Mouse (Mus musculus): Measurements from ENCODE around the gene Kdm6b.
A peak's percentile ranks its signal among the peaks of the same experiment; 100 is the strongest.

The Kdm6b gene

DNA sequence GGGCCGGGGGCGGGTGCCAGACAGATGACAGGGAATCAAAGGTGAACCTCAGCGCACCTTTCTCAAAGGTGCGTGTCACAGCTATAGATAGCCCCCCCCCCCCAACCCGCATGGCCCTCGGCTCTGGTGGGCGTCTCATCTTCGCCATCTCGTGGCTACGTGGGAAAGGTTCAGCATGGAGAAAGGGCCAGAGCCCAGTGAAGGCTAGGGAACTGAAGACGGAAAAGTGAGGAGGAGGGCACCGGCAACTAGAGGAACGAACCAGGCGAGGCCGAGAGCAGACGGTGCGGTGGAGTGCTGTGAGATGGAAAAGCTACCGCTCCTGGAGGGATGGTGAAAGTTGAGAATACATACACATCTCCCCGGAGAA is 6.0 kb upstream of the Kdm6b start:
- no peak for DNase-seq (ENCODE audit: low spot score in 2 of 2)

- peak; percentile 81 for DNase-seq (ENCODE audit: low spot score in 2 of 2)
These were observed 5.3 kb upstream of the Kdm6b start for GRCm38 (mm10) chr11:69418481-69419442.

GRCm38 (mm10) chr11:69417449-69418384 is 4.2 kb upstream of the Kdm6b start:
- DNase-seq (ENCODE audit: low spot score in 2 of 2): peak in 1 of 2 experiments; percentile 53

DNA sequence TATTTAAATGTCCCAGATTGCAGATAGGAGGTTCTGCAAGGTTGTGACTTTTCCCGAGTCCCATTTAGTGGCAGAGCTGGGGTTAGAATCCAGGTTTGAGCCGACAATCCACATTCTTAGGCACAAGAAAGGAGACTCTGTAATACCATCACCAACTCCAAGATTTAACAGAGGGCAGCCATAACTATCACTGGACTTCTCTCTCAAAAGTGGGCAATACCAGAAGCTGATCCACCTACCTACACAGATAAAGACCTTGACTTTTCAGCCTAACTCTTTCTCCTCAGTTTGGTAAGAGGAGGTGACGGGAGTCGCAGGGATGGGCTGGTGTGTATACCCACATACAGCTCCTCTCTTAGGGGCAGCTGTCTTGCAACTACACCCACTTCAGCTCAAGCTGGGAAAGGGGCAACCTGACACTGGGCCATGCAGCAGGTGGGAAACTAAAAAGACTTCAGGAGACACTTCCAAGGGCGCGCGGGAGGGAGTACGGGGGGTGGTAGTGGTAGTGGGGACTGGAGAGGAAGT is 3.5 kb upstream of the Kdm6b start:
- DNase-seq (ENCODE audit: low spot score in 2 of 2): no peak

DNA sequence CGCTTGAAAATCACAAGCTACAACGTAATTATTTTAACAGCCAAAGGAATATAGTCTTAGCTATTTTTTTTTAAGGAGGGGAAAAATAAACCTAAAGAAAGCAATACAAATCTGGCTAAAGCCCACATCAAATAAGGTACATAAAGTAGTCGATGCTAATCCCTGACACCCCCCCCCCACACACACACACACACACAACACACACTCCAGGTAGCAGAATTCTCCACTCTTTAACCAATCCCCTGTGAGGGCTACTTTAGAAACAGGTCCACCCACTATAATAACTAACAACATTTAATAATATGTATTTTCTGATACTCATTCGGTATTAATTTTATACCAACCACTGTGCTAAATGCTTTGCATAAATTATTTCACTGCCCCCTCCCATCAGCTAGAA is 3.0 kb upstream of the Kdm6b start:
- no peak for DNase-seq (ENCODE audit: low spot score in 2 of 2)

DNA sequence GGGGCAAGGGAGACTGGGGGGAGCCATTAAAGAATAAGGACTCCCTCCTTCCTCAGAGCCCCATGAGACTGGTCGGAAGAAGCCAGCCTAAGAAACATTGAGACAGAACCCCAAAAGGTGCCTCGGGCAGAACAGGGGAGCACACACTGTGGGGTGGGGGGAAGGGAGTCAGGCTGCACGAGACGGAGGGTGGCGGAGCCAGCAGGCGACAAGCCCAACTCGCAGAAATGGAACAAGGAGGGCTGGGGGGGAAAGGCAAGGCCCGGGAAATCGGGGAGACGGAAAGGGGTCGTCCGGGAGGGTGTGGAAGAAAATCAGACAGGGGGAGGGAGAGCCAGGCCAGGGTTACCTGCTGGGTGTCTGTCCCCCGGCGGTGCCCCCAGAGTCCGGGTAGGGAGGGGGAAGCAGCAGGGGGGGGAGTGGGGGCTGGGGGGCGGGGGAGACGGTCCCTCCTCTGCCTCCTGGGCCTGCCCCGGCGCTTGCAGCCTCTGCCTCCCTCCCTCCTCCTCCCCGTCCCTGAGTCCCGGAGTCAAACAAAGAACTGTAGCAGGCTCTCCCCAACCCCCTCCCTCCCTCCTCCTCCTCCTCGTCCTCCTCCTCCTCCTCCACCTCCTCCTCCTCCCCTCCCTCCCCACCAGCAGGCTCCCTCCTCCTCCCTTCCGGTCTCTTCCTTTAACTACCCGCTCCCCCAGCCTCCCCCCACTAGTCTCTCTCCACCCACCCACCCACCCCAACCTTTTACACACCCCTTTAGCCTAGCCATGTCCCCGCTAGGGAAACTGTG is 2.4 kb upstream of the Kdm6b start:
- no peak for DNase-seq (ENCODE audit: low spot score in 2 of 2)

GRCm38 (mm10) chr11:69415327-69415667 is 1.8 kb upstream of the Kdm6b start:
- DNase-seq (ENCODE audit: low spot score in 2 of 2): no peak

DNA sequence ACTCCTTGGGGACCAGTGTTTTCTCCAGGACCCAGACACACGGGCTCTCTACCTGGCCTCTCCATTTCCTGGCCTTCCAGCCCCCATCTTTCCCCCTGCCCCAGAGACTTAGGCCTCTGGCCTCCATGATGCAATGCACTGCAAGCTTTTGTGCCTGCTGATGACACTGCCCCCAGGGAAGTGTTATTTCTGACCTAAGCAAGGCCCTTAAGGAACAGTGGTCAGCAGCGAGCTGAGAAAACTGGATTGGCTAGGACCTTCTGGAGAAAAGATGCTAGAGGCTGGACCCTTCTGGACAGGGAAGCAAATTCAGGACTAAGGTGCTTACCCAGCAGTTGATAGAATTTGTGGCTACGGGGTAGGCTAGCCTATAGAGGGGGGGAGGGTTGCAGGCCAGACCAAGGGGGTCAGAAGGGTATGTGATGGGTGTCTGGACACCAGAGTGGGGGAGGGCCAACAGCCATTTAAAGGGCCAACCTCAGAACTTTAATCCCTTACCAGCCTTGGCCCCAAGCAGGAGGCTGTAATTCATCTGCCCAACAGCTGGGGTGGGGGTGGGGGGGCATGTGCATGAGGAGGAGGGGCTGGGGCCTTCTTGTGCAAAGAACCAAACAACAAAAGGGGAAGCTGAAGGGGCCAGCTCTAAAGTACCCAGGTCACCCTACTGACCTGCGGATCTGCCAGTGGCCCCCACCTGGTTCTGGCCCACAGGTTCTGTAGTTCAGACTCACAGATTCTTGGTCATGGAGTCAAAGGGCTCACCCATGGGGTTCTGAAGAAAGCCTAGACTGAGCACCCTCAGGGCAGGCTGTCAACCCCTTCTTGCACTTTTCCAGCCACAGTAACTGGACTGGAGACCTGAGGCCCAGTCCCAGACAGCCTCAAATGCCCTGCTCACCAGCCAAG is 1.2 kb upstream of the Kdm6b start:
- no peak for DNase-seq (ENCODE audit: low spot score in 2 of 2)

DNA sequence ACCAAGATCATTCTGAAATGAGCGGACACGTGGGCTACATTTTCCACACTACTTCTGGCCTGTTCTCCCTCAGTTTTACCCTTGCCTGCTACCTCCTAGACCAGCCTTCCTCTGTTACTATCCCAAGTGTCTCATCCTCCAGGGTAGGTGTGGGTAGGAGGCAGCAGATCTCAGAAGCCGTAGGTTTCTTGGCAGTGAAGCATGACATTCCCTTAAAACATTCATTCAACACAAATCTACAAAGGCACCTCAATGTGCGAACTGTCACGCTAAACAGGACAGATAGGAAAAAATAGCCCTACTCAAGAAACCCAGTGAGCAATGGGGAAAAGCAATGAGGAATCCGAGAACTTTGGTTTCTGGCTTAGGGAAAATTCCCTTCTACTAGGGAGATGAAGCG is 927 bp downstream of the Kdm6b start:
- DNase-seq (ENCODE audit: low spot score in 2 of 2): no peak

DNA sequence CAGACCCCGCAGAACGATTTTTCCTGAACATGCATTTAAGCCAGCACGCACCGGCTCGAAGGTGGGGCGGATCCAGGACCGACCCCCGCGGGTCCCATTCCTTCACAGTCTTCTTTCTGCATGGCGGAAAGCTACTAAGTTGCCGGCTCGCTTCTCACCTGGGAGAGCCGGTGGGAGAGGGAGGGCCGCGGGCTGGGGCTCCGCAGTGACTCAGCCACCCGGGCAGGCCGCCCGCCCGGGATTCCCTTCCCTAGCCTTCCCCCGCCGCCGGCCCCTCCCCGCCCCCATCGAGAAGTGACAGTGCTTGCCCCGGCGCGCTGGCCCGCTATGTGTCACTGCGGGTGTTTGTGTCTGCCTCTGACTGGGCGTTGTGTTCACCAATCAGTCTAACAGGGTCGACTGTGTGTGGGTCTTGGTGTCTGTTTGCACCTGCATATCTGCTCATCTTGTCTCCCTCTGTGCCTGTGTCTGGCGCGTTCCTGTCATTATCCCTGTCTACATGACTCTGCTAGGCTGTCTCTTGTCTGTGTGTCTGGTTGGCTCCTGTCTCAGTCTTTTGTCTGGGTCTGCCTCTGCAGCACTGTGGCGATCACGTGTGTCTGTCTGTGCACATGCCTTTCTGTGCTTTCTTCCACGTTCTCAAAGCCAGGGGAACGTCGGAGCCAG is 1.8 kb downstream of the Kdm6b start:
- peak; percentile 86 to 91 for DNase-seq (ENCODE audit: low spot score in 2 of 2)

GRCm38 (mm10) chr11:69411073-69411535 is 2.4 kb downstream of the Kdm6b start:
- peak in 1 of 2 experiments; percentile 85 for DNase-seq (ENCODE audit: low spot score in 2 of 2)

DNA sequence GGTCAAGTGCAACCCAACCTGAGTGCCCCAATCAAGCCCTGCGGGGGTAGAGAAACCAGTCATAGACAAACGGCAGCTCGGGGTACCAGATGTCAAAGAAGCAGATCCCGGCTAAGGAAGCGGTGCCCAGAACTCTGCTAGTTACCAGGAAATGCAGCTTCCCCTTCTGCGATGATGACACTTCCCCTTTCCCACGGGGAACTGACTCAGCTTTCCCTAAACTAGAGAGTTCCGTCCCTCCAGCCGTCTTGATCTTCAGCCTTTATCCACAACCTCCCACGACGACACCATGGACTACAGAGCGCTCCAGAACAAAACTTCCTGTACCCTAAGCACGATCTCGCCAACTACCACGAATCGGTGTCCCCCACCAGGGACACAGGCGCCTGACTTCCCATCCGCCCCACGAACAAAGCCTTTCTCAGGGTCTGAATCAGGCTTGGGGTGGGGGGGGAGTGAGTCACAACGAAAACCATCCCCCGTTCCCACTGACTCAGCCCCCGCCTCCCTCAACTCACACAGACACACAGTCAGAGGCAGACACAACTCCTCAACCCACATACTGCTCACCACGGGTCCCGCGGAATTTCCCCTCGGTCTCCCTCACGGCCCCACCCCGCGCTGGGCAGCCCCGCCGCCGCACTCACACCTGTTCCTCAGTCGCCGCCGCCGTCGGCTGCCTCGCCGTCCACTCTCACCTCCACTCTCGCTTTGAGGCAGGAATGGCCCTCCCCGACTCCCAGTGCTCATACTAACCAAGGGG is 3.0 kb downstream of the Kdm6b start:
- peak; percentile 96 to 98 for DNase-seq (ENCODE audit: low spot score in 2 of 2)

DNA sequence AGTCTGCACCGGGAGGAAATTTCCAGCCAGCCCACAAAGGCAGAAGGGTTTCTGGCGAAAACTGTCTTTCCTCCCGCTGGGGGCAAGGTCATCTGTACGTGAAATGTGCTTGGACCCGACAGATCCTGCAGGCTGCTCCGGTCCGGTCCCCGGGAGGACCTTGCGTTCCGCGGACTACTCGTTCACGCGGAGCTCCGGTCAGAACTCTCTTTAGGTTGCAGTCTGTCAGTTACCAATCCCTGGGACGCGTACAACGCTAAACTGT is 3.5 kb downstream of the Kdm6b start:
- DNase-seq (ENCODE audit: low spot score in 2 of 2): no peak

DNA sequence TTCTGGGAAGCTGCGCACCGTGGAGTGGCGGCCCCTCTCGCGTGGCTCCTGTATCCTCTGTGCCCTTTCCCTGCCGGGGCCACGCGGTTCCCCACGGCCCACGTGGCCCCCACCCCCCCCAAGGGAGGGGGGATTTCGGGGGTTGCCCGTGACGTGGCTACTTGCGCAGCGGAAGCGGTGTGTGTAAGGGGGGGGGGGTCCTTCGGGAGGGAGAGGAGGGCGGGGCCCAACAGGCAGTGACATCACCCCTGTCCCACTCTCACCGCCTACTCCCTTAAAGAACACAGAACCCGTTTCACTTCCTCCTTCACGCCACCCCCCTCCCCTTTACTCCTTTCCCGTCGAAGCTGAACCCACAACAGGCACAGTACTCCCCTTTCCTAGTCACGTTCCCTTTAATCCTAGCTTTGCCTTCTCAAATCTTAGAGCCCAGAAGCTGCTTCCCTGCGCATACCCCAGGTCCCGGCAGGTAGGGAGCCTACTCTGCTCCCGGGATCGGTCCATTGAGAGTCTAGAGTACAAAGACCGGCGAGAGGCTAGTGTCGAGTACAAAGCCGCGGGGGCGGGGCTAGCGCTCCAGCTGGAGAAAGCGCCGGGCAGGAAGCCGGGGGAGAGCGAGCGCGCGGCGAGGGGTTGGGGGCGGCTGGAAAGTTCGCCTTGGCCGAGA is 4.0 kb downstream of the Kdm6b start:
- DNase-seq (ENCODE audit: low spot score in 2 of 2): peak; percentile 89 to 90

GRCm38 (mm10) chr11:69408541-69409377 is 4.7 kb downstream of the Kdm6b start:
- DNase-seq (ENCODE audit: low spot score in 2 of 2): peak; percentile 84

DNA sequence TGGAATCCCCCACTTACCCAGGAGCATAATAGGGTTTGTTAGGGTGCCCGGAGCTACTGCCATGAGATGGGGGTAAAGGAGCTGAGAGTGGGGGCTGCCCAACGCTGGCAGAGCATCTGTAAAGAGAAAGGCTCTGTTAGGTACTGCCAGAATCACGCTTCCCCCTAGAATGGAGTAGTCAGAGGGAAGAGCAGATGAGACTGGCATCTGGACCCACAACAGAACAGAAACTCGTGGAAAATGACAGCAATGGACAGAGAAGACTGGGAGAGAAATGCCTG is 5.8 kb downstream of the Kdm6b start:
- DNase-seq (ENCODE audit: low spot score in 2 of 2): no peak

DNA sequence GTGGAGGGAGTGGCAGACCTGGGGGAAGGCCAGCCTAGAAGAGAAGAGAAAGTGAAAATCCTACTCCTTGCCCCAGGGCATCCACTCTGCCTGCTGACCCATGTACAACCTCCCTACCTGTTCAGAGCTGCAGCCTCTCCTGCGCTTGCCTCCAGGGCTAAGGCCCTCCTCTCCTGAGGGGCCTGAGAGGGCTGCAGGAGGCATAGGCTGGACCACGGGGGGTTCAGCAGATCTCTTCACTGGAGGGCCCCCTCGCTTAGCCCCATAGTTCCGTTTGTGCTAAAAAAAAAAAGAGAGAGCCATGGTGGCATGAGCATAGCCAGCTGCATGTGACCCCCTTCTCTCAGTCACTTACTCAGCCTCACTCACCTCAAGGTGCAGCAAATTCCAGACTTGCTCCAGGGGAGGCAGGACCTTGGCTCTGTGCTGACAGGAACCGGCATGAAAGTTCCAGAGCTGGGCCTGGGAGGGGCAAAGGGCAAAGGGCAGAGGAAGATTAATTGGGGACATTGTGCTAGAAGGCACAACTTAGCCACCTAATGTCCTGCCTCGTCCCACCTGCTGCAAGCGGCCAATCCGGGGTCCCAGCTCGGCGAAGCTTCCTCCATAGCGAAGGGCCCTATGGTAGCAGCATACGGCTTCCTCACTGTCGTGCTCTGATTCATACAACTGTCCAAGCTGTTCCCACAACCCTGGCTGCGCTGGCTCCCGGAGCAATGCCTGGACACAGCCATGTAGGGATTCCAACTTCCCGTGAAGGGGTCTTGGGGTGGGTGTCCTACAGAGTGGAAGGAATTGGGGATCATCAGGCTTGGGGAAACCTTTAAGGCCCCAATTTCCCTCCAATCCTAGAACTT is 6.4 kb downstream of the Kdm6b start:
- no peak for DNase-seq (ENCODE audit: low spot score in 2 of 2)
